Mouse (Mus musculus) ES-Bruce4 (cell line): ENCODE measurements around the gene Erg.

Experiments
- EP300 ChIP-seq: IDR thresholded peaks from 2 replicates; pipeline ENCODE4 v1.6.1; 2011; ENCODE audit warnings: low read depth, low read length; ENCODE audit not compliant: insufficient read depth
- POLR2A ChIP-seq: IDR thresholded peaks from one replicate; pipeline ENCODE4 v1.8.1; 2011; ENCODE audit warnings: low read length; ENCODE audit not compliant: insufficient read depth

DNA sequence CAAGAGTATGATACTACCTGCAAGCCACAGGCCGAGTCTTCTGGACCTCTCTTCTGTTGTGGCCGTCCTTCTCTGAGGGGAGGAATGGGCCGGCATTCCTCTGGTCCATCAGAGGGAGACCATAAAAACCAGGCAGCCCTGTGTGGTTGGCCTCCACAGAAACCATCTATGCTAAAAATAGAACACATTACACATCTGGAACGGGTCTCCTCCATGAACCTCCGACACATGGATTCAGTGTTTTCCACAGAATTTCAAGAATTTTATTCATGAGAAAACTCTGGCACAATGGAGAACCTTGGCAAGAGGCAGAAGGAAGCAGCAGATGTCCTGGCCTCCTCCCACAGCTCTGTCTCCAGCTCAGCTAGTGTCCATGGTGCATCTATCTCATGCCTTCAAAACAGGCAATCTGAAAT is 163.7 kb downstream of the Erg start:
- TF ChIP-seq POLR2A: no peak
- no peak for TF ChIP-seq EP300
